Mouse (Mus musculus): ENCODE measurements around the gene Rora. TPM values are rescaled to one million over a fixed set of nuclear protein-coding genes. Genes with fewer than 3 reads are reported as not detected.

Gene Rora
- polyA plus RNA-seq, 1 experiment from 2014 or later = 4.2 TPM

DNA sequence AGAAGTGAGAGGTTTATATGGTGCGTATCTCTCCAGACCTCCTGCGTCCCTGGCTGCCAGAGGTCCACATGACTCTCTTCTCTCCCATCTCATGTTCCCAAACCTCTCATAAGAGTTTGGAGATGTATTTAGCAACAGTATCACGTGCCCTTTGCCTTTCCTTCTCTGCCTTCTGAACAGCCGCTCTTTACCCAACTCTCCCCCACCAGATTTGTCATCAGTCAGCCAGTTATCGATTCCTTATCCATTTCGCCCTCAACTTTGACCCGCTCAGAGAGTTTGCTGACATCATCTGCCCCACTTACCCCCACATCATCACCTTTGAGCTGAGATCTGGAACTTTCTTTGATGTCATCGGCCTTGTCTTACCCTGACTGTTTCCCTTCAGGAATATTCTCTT is 230.1 kb downstream of the Rora start:
- 85% methylated on average over 8 of the region's 8 CpGs for WGBS
- peaks cover 32% of the 10 kb centered on the region for H3K4me1 ChIP-seq (replicated peaks)

DNA sequence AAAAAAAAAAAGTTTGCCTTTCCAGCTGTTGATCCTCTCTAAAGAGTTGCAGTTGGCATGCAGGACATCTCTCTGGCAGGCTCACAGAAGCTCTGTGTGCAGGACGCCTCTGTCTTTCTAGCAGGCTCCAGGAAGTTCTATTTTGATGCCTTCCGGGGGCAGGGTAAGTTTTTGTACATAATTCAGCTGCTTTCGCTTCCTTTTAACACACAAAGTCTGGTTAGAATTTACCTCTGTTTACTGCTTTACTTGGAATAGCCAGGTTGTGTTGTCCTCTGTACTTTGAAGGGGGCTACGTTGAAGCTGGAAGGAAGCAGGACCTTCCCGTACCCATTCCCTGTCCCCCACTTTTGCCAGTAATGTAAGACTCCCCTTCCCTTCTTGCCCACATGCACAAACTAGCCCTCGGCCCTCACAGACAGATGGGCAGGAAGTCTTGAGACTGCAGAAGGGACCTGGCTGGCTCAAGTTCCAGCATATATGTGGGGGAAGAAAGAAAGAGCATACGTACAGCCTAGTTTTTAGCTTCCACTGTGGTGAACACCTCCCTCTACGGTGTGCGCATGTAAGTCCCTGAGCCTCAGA is 231.0 kb downstream of the Rora start:
- H3K27ac ChIP-seq = no peak overlapping the region
- H3K27me3 ChIP-seq (ENCODE audit: insufficient read depth, poor library complexity, severe bottlenecking) = 0 out of 2 replicates have a peak, but pooled peaks cover 4% of the 10 kb centered on the region
- no peaks in the 10 kb centered on the region for H3K9me3 ChIP-seq
- DNase-seq (ENCODE audit: low spot score) = no peak
- WGBS = 83% methylated on average over 9 of the region's 9 CpGs
- H3K36me3 ChIP-seq = no peaks in the 10 kb centered on the region
- peaks cover 32% of the 10 kb centered on the region for H3K4me1 ChIP-seq (replicated peaks)
- no peak overlapping the region for H3K4me3 ChIP-seq

More for the DNA sequence above, 230.1 kb downstream of the Rora start:
- H3K27ac ChIP-seq = no peak overlapping the region
- 0 out of 2 replicates have a peak, but pooled peaks cover 4% of the 10 kb centered on the region for H3K27me3 ChIP-seq (ENCODE audit: insufficient read depth, poor library complexity, severe bottlenecking)
- no peak overlapping the region for H3K4me3 ChIP-seq
- H3K9me3 ChIP-seq = no peaks in the 10 kb centered on the region
- no peaks in the 10 kb centered on the region for H3K36me3 ChIP-seq
- DNase-seq (ENCODE audit: low spot score) = no peak

DNA sequence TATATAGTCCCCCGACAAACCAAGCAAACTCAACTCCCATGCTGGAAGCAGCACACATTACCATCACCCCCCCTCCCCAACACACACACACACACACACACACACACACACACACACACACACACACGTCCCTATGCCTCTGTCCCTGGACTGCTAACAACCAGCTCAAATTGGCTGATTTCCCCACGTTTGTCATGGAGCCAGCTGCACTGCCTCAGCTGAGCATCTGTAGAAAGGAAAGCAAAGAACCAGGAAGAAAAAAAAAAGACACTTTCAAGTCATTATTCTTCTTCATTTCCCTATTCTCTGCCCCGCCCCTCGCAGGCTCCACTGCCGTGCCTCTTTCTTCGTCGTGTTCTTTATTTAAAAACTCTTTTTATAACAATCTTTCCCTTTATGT is 235.1 kb downstream of the Rora start:
- 53% methylated on average over 8 of the region's 8 CpGs for WGBS
- 0 out of 2 replicates have a peak, but pooled peaks cover 4% of the 10 kb centered on the region for H3K27me3 ChIP-seq (ENCODE audit: insufficient read depth, poor library complexity, severe bottlenecking)
- no peak for DNase-seq (ENCODE audit: low spot score)
- H3K4me3 ChIP-seq = no peak overlapping the region
- no peaks in the 10 kb centered on the region for H3K9me3 ChIP-seq
- H3K36me3 ChIP-seq = no peaks in the 10 kb centered on the region
- H3K4me1 ChIP-seq (replicated peaks) = no peaks in the 10 kb centered on the region
- H3K27ac ChIP-seq = no peak overlapping the region

DNA sequence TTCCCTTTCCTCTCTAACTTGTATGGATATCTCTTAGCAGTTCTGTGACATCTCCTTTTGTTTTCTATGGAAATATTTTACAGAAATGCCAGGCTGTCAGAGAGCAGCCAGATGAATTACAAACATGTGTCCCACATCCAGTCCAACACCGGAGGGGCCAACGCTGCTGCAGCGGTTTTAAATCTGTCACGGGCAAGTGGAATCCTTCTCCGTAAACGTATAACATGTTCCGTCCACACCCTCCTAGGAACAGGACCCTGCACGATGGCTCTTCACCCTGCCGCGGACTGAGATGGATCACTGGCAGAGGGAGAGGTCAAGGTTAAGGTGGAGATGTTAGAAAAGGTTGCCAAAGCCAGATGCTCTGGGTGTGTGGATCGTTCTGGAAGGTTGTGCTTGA is 237.8 kb downstream of the Rora start:
- Histone ChIP-seq H3K27ac (no peak overlapping the region), H3K27me3 (ENCODE audit: insufficient read depth, poor library complexity, severe bottlenecking) (no peaks in the 10 kb centered on the region), H3K9me3 (no peaks in the 10 kb centered on the region), H3K36me3 (no peaks in the 10 kb centered on the region), H3K4me1 (replicated peaks) (no peaks in the 10 kb centered on the region), H3K4me3 (no peak overlapping the region)
- DNase-seq (ENCODE audit: low spot score) = no peak
- 90% methylated on average over 11 of the region's 11 CpGs for WGBS

DNA sequence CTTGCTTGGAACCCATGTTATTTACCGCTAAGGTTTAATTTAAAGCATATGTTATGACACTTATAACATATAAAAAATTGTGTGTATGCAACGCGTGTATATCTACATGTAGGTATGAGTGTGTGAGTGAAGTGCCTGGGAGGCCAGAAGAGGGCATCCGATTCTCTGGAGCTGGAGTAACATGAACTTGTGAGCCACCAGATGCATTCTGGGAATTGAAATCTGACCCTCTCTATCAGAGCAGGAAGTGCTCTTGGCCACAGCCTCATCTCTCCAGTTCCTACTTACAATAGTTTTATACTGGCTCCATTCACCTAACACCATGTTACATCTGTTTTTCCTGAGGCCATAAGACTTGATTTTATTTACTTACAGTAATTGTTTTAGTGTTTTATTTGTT is 238.8 kb downstream of the Rora start:
- WGBS = 93% methylated on average over 4 of the region's 4 CpGs
- DNase-seq (ENCODE audit: low spot score) = no peak
- no peaks in the 10 kb centered on the region for H3K9me3 ChIP-seq
- H3K36me3 ChIP-seq = no peaks in the 10 kb centered on the region
- no peaks in the 10 kb centered on the region for H3K27me3 ChIP-seq (ENCODE audit: insufficient read depth, poor library complexity, severe bottlenecking)
- H3K27ac ChIP-seq = no peak overlapping the region
- no peak overlapping the region for H3K4me3 ChIP-seq
- H3K4me1 ChIP-seq (replicated peaks) = no peaks in the 10 kb centered on the region

DNA sequence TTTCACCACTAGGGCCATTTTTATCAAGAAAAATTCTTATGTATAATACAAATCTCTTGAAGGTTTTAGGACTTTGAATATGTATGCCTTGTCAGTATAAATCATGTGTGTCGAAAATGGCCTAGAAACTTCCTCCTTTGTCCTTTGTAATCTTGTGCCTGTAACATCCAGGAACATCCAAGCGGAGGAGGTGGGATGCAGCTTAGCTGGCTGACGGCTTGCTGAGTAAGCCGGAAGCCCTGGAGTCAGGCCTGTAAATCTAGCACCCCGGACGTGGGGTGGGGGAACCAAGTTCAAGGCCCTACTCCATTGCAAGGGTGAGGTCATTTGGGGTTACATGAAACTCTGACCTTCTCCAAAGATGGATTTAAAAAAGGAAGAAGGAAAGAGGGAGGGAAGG is 239.3 kb downstream of the Rora start:
- no peak overlapping the region for H3K27ac ChIP-seq
- H3K9me3 ChIP-seq = no peaks in the 10 kb centered on the region
- H3K27me3 ChIP-seq (ENCODE audit: insufficient read depth, poor library complexity, severe bottlenecking) = no peaks in the 10 kb centered on the region
- H3K36me3 ChIP-seq = no peaks in the 10 kb centered on the region
- WGBS = 87% methylated on average over 6 of the region's 6 CpGs
- no peak overlapping the region for H3K4me3 ChIP-seq
- no peak for DNase-seq (ENCODE audit: low spot score)
- H3K4me1 ChIP-seq (replicated peaks) = no peaks in the 10 kb centered on the region

DNA sequence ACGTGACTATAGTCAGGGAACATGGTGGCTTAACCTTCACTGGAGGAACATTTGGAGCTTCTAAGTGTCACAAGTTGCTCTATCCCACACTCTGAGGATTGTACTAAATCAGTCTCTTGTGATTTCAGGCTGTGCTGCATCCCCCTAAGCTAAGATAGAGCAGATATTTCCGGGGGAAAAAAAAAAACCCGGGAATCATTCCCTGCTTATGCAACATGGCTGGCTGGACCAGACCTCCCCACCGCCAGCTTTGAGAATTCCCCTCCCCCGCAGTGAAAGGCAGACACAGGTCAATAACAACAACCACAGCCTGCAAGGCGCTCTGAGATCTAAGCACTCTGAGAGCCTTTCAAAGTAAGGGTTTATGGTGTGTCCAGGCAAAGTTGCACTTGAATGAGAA is 244.7 kb downstream of the Rora start:
- no peak for DNase-seq (ENCODE audit: low spot score)
- 79% methylated on average over 6 of the region's 6 CpGs for WGBS
- Histone ChIP-seq H3K9me3 (no peaks in the 10 kb centered on the region), H3K4me1 (replicated peaks) (peaks cover 5% of the 10 kb centered on the region; the same call in 1 of the 2 replicates), H3K36me3 (no peaks in the 10 kb centered on the region), H3K27ac (no peak overlapping the region), H3K4me3 (no peak overlapping the region), H3K27me3 (ENCODE audit: insufficient read depth, poor library complexity, severe bottlenecking) (no peaks in the 10 kb centered on the region)

DNA sequence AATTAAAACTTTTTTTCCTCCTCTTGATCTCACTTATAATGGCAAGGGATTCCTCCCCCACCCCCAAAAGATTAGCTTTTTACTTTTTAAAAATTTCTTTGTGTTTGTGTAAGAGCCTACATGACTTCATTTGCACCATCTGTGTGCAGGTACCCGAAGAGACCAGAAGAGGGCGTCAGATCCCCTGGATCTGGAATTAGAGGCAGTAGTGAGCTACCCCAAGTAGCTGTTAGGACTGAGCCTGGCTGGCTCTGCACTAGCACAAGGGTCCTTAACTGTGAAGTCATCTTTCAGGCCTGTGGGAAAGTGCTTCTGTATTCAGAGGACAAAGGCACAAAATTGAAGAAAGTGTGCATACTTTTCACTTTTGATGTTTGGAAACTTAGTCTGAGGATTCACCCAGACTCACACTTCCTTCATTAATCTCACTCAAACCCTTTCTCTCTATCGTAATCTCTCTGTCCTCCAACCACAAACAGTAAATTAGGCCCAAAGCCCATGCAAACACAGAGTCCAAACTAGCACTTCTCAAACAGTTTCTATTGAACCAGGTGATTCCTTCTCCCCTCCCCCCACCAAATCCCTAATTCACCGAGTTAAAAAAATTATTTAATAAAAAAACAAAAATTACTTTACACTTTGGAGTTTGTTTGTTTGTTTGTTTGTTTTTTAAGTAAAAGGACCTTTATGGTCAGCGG is 246.1 kb downstream of the Rora start:
- no peaks in the 10 kb centered on the region for H3K36me3 ChIP-seq
- no peaks in the 10 kb centered on the region for H3K9me3 ChIP-seq
- DNase-seq (ENCODE audit: low spot score) = no peak
- H3K4me1 ChIP-seq (replicated peaks) = peaks cover 5% of the 10 kb centered on the region; the same call in 1 of the 2 replicates
- no peaks in the 10 kb centered on the region for H3K27me3 ChIP-seq (ENCODE audit: insufficient read depth, poor library complexity, severe bottlenecking)
- no peak overlapping the region for H3K27ac ChIP-seq
- 88% methylated on average over 5 of the region's 5 CpGs for WGBS
- H3K4me3 ChIP-seq = no peak overlapping the region

DNA sequence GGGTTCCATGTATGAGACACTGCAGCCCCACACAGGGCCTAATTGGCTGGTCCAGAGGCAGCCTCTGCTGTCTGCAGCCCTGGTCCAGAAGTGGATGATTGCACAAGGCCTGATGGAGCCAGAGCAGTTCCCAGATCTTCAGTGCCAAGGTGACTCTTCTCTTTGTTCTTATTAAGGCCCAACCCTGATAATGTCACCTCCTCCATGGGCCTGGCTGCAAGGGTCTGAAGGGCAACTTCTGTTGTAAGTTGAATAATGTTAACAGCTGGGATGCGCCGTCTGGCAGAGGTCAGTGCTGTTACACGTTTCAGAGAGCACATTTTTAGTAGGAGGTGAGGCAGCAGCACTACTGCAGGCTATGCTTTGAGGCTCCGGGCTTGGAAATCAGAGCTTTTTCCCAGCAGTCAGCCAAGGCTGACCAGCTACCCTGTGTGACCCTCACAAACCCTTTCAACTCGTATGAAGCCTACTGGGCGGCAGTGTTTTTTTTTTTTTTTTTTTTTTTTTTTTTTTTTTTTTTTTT is 252.8 kb downstream of the Rora start:
- peaks cover 4% of the 10 kb centered on the region; the same call in 1 of the 2 replicates for H3K4me1 ChIP-seq (replicated peaks)
- no peak overlapping the region for H3K27ac ChIP-seq
- no peaks in the 10 kb centered on the region for H3K9me3 ChIP-seq
- H3K4me3 ChIP-seq = no peak overlapping the region
- 57% methylated on average over 6 of the region's 6 CpGs for WGBS
- no peaks in the 10 kb centered on the region for H3K27me3 ChIP-seq (ENCODE audit: insufficient read depth, poor library complexity, severe bottlenecking)
- H3K36me3 ChIP-seq = no peaks in the 10 kb centered on the region
- DNase-seq (ENCODE audit: low spot score) = no peak

DNA sequence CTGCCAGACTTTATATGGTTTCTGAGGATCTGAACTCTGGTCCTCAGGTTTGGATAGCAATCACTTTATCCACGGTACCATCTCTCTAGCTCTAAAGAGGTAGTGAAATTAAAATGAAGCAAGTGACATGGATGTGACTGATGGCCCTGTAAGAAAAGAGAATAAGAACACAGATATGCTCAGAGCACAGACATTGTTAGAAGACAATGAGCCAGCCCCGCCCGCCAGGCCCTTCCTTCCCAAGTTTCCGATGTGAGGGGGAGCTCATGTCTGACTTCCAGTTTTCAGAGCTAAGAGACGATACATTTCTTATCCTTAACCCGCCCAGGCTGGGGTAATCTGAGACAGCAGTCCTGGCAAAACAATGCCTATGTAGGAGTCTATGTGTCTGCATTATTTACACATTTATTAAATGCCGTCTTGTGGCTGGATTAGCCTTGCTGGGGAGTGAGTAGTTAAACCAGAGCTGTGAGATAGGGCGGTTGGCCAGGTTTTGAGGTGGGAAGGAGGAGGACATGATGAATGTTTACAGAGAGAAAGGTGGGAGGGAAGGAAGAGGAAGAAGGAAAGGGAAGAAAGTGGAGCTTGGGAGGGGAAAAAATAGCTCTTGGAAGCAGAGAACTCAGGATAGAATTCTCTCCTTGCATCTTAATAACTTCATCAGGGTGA is 259.0 kb downstream of the Rora start:
- no peak for DNase-seq (ENCODE audit: low spot score)
- Histone ChIP-seq H3K27me3 (ENCODE audit: insufficient read depth, poor library complexity, severe bottlenecking) (no peaks in the 10 kb centered on the region), H3K9me3 (no peaks in the 10 kb centered on the region), H3K27ac (0 out of 2 replicates have a peak overlapping the region, but pooled peaks have one; percentile 40), H3K36me3 (no peaks in the 10 kb centered on the region), H3K4me3 (no peak overlapping the region), H3K4me1 (replicated peaks) (peaks cover 14% of the 10 kb centered on the region)
- WGBS = 45% methylated on average over 8 of the region's 8 CpGs

DNA sequence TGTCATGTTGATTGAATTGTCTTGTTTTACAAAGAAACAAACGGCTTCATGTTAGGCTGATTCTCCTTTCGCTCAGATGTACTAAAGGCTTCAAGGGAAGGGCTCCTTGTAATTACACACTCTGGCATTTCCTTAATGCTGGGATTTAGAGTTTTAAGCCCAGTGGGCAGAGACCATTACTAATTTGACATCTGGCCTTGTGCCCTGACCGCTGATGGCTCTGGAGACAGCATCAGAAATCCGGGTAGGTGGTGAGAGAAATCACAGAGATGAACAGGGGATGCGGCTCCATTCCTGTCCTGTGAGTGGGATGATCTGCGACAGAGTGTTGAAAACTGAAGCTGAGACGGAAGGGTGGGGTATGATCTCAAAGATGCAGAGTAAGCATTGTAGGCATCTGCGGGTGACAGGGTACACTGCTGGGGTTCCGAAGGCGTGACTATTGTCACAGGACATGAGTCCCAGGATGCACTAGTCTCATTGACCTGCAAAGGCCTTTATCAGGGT is 259.7 kb downstream of the Rora start:
- Histone ChIP-seq H3K27ac (0 out of 2 replicates have a peak overlapping the region, but pooled peaks have one; percentile 40), H3K27me3 (ENCODE audit: insufficient read depth, poor library complexity, severe bottlenecking) (no peaks in the 10 kb centered on the region), H3K9me3 (no peaks in the 10 kb centered on the region), H3K4me3 (no peak overlapping the region), H3K4me1 (replicated peaks) (peaks cover 14% of the 10 kb centered on the region), H3K36me3 (no peaks in the 10 kb centered on the region)
- no peak for DNase-seq (ENCODE audit: low spot score)
- WGBS = 63% methylated on average over 10 of the region's 10 CpGs

DNA sequence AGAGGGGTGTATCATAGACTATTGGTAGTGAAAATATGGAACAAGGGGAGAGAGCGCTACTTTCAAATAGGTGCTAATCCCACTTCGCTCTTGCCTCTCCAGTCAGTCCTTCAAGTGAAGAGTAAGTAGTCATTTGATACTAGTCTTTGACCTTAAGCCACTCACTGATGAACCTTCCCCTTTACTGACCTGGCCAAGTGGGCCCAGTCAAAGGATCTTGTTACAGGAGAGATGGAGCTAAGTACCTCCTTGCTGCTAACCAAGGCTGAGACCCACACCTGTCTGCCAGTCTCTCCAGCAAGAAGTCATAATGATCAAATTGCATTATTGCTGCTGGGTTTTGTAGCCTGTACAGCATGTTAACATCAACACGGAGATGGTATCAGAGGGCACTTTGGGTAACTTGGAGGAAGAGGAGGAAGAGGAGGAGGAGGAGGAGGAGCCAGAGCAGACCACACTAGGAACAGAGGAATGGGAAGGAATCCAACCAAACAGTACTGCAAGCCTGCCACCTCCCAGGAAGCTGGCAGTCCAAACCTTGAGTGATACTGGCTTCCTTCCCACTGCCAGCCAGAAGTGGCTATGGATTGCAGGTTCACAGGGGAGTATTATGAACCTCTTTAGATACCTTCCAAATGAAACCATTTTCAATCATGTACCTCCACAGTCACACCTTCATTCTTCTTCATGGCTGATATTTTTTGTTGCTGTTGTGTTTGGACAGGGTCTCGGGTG is 261.1 kb downstream of the Rora start:
- H3K4me3 ChIP-seq = no peak overlapping the region
- no peaks in the 10 kb centered on the region for H3K36me3 ChIP-seq
- H3K4me1 ChIP-seq (replicated peaks) = peaks cover 14% of the 10 kb centered on the region
- WGBS = 94% methylated on average over 4 of the region's 4 CpGs
- no peaks in the 10 kb centered on the region for H3K27me3 ChIP-seq (ENCODE audit: insufficient read depth, poor library complexity, severe bottlenecking)
- no peaks in the 10 kb centered on the region for H3K9me3 ChIP-seq
- DNase-seq (ENCODE audit: low spot score) = no peak
- no peak overlapping the region for H3K27ac ChIP-seq

Measured in hindbrain, embryonic 10.5 days (tissue).